Mouse (Mus musculus): ENCODE measurements at regions not wholly inside any gene's neighbourhood (a gene's known extent, or its start where the extent isn't known, plus 50 kb on each side); places are given as distances from the start of the nearest gene placed in this dataset.

GRCm38 (mm10) chr2:135578135-135578534 lies 80.7 kb upstream of the Plcb4 start:
- H3K36me3 ChIP-seq (ENCODE audit: control insufficient read depth, insufficient read depth): no peaks in the 10 kb centered on the region
- H3K27ac ChIP-seq (ENCODE audit: low read length): no peak overlapping the region
- H3K9me3 ChIP-seq (replicated peaks; ENCODE audit: control insufficient read depth, low read length): no peaks in the 10 kb centered on the region
- H3K4me1 ChIP-seq (ENCODE audit: control insufficient read depth, low read depth, low read length): no peaks in the 10 kb centered on the region
- 46% methylated on average over 5 of the region's 5 CpGs for WGBS (ENCODE audit: insufficient replicate concordance)
- no peak overlapping the region for H3K9ac ChIP-seq (ENCODE audit: low read depth, low read length)
- H3K4me3 ChIP-seq (ENCODE audit: low read depth, low read length): no peak overlapping the region
- H3K27me3 ChIP-seq (ENCODE audit: control insufficient read depth, insufficient read depth, low read depth, low read length): no peaks in the 10 kb centered on the region
- ATAC-seq (ENCODE audit: low read depth): no peak
- H3K4me2 ChIP-seq (ENCODE audit: low read depth, low read length): no peak overlapping the region

GRCm38 (mm10) chr2:135579514-135579913 lies 79.3 kb upstream of the Plcb4 start:
- H3K36me3 ChIP-seq (ENCODE audit: control insufficient read depth, insufficient read depth): no peaks in the 10 kb centered on the region
- no peaks in the 10 kb centered on the region for H3K9me3 ChIP-seq (replicated peaks; ENCODE audit: control insufficient read depth, low read length)
- H3K27me3 ChIP-seq (ENCODE audit: control insufficient read depth, insufficient read depth, low read depth, low read length): no peaks in the 10 kb centered on the region
- no peak overlapping the region for H3K4me3 ChIP-seq (ENCODE audit: low read depth, low read length)
- no peak overlapping the region for H3K4me2 ChIP-seq (ENCODE audit: low read depth, low read length)
- H3K9ac ChIP-seq (ENCODE audit: low read depth, low read length): no peak overlapping the region
- no peaks in the 10 kb centered on the region for H3K4me1 ChIP-seq (ENCODE audit: control insufficient read depth, low read depth, low read length)
- no peak overlapping the region for H3K27ac ChIP-seq (ENCODE audit: low read length)
- ATAC-seq (ENCODE audit: low read depth): no peak
- 76% methylated on average over 6 of the region's 6 CpGs for WGBS (ENCODE audit: insufficient replicate concordance)

- H3K4me2 ChIP-seq (ENCODE audit: low read depth, low read length): no peak overlapping the region
- 53% methylated on average over 4 of the region's 4 CpGs for WGBS (ENCODE audit: insufficient replicate concordance)
- H3K27ac ChIP-seq (ENCODE audit: low read length): no peak overlapping the region
- no peak overlapping the region for H3K4me3 ChIP-seq (ENCODE audit: low read depth, low read length)
- H3K27me3 ChIP-seq (ENCODE audit: control insufficient read depth, insufficient read depth, low read depth, low read length): no peaks in the 10 kb centered on the region
- no peak overlapping the region for H3K9ac ChIP-seq (ENCODE audit: low read depth, low read length)
- no peak for ATAC-seq (ENCODE audit: low read depth)
- no peaks in the 10 kb centered on the region for H3K9me3 ChIP-seq (replicated peaks; ENCODE audit: control insufficient read depth, low read length)
- no peaks in the 10 kb centered on the region for H3K36me3 ChIP-seq (ENCODE audit: control insufficient read depth, insufficient read depth)
- H3K4me1 ChIP-seq (ENCODE audit: control insufficient read depth, low read depth, low read length): no peaks in the 10 kb centered on the region
Observed at GRCm38 (mm10) chr2:135580051-135580450, 78.8 kb upstream of the Plcb4 start.

GRCm38 (mm10) chr2:135582341-135582740 lies 76.5 kb upstream of the Plcb4 start:
- H3K36me3 ChIP-seq (ENCODE audit: control insufficient read depth, insufficient read depth): no peaks in the 10 kb centered on the region
- 64% methylated on average over 8 of the region's 8 CpGs for WGBS (ENCODE audit: insufficient replicate concordance)
- ATAC-seq (ENCODE audit: low read depth): no peak
- H3K27me3 ChIP-seq (ENCODE audit: control insufficient read depth, insufficient read depth, low read depth, low read length): no peaks in the 10 kb centered on the region
- H3K4me2 ChIP-seq (ENCODE audit: low read depth, low read length): no peak overlapping the region
- no peak overlapping the region for H3K27ac ChIP-seq (ENCODE audit: low read length)
- no peak overlapping the region for H3K9ac ChIP-seq (ENCODE audit: low read depth, low read length)
- H3K9me3 ChIP-seq (replicated peaks; ENCODE audit: control insufficient read depth, low read length): no peaks in the 10 kb centered on the region
- no peak overlapping the region for H3K4me3 ChIP-seq (ENCODE audit: low read depth, low read length)
- no peaks in the 10 kb centered on the region for H3K4me1 ChIP-seq (ENCODE audit: control insufficient read depth, low read depth, low read length)

- Histone ChIP-seq H3K4me2 (ENCODE audit: low read depth, low read length) (no peak overlapping the region), H3K9ac (ENCODE audit: low read depth, low read length) (no peak overlapping the region), H3K36me3 (ENCODE audit: control insufficient read depth, insufficient read depth) (no peaks in the 10 kb centered on the region), H3K27ac (ENCODE audit: low read length) (no peak overlapping the region), H3K27me3 (ENCODE audit: control insufficient read depth, insufficient read depth, low read depth, low read length) (no peaks in the 10 kb centered on the region), H3K4me1 (ENCODE audit: control insufficient read depth, low read depth, low read length) (no peaks in the 10 kb centered on the region), H3K9me3 (replicated peaks; ENCODE audit: control insufficient read depth, low read length) (no peaks in the 10 kb centered on the region), H3K4me3 (ENCODE audit: low read depth, low read length) (no peak overlapping the region)
- ATAC-seq (ENCODE audit: low read depth): no peak
Observed at GRCm38 (mm10) chr2:135606306-135606705, 52.5 kb upstream of the Plcb4 start.
